Mouse (Mus musculus) brain, embryonic 14.5 days (tissue): ENCODE measurements around the gene Yrdc.

Source experiments
- CTCF ChIP-seq: fragments of 200-500 bp; IDR thresholded peaks from 2 replicates; pipeline ENCODE4 v1.5.1; 2012; ENCODE audit warnings: inconsistent platforms, mild to moderate bottlenecking, moderate library complexity, borderline replicate concordance; ENCODE audit not compliant: insufficient read depth, insufficient read length; ENCODE audit errors: extremely low read depth
- POLR2A ChIP-seq: fragments of 200-500 bp; IDR thresholded peaks from 2 replicates; pipeline ENCODE4 v1.6.1; 2012; ENCODE audit warnings: mild to moderate bottlenecking, inconsistent platforms, borderline replicate concordance; ENCODE audit not compliant: poor library complexity, insufficient read depth, insufficient read length, severe bottlenecking; ENCODE audit errors: extremely low read depth

GRCm38 (mm10) chr4:124849631-124850260 lies 733 bp upstream of the Yrdc start:
- TF ChIP-seq POLR2A, result no peak
- no peak for TF ChIP-seq CTCF
